Mouse (Mus musculus) bone marrow macrophage, adult 2 months (primary cell): ENCODE data around the gene Fam126a.

Experiments used
- CTCF ChIP-seq: IDR thresholded peaks from 2 replicates; pipeline ENCODE4 v1.5.1; 2012; ENCODE audit warnings: low read depth, mild to moderate bottlenecking, low read length, moderate library complexity
- POLR2A ChIP-seq: IDR thresholded peaks from 2 replicates; pipeline ENCODE4 v1.6.1; 2012; ENCODE audit warnings: mild to moderate bottlenecking, low read depth, low read length, borderline replicate concordance

GRCm38 (mm10) chr5:23943534-23943933, 87.0 kb downstream of the Fam126a start:
- TF ChIP-seq CTCF (no peak), POLR2A (no peak)
